Mouse (Mus musculus): ENCODE data around the gene Kbtbd12.

Gene Kbtbd12

GRCm38 (mm10) chr6:88545397-88545790 lies 92.4 kb downstream of the Kbtbd12 start:
- no peak for DNase-seq

DNA sequence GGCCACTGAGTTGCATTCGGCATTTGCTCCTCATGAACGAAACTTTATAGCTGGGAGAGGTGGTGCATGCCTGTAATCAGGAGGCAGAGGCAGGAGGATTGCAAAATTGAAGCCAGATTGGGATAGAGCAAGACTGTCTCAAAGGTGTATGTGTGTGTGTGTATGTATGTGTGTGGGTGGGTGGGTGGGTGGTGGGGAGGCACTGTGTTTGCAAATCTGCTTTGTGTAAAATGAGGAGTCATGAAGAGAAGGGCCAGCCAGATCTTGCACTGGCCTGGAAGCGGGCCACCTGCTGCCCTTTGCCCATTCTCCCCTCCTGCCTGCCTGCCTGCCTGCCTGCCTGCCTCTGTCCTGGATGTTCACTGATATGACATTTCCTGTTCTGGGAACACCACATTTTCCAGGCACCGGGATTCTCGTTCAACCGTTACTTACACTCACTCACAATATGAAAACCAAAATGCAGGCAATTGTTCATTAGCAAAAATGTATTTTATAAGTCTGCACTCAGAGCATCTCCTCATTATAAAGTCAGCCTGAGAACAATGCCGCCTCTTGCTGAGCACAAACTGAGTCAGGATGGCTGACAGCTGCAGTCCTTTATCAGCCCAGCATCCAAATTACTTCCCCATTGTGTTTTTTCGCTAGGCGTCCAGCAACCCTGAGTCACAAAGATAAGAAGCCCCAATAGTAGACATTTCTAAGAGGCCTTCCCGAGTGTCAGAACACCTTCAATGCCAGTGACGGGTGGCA lies 92.9 kb downstream of the Kbtbd12 start:
- DNase-seq: no peak

DNA sequence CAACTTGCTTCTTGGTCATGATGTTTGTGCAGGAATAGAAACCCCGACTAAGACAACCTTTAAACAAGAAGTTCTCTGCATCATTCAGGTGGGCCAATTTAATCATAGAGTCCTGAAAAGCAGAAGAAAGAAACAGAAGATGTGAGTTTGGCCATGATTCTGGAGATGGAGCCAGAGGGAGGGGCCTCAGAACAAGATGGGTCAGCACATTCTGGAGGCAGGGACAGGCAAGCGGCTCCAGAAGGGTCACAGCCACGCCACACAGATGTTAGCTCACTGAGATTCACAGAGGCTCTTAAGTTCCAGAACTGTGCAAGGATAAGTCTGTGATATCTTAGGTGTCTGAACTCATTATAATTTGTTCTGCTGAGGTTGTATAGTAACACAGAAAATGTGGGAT lies 93.5 kb downstream of the Kbtbd12 start:
- no peak for DNase-seq

GRCm38 (mm10) chr6:88540093-88540755 lies 97.5 kb downstream of the Kbtbd12 start:
- DNase-seq: no peak

DNA sequence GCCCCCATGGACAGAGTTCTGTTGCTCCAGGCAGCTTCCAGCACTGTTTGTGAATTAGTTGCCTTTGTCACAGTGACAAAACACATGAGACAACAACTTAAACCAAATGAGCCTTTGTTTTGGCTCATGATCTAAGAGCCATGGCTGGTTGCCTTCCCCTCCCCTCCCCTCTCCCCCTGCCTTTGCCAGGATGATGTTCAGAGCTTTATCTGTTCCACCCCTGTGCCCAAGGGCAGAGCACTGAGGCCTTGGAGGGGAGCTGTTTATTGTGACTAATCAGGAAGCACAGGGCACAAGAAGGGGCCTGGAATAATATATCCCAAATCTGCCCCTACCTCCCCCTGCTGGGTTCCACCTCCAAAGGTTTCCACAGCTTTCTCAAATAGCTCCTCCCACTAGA lies 107.4 kb downstream of the Kbtbd12 start:
- DNase-seq: no peak

DNA sequence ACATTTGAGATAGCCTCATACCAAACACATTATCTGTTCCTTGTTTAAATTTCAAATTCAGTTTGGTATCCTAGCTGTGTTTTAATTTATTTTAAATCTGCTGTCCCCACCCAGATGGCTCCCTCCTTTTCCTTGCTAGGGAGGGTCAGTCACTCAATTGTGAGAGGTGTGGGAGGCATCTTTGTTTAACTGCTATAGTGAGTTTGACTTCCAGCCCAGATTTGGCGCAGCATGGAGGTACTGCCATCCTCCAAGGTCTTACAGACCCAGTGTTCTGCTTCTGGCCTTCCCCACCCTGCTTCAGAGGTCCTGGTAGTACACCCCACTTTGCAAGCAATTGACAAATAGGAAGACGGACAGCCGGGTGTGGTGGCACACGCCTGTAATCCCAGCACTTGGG lies 113.7 kb downstream of the Kbtbd12 start:
- DNase-seq: no peak

- DNase-seq: no peak
Measured at GRCm38 (mm10) chr6:88523451-88523850, 114.3 kb downstream of the Kbtbd12 start.

- no peak for DNase-seq
Measured at GRCm38 (mm10) chr6:88523043-88523442, 114.7 kb downstream of the Kbtbd12 start.

- DNase-seq: no peak
Measured at GRCm38 (mm10) chr6:88522606-88523005, 115.1 kb downstream of the Kbtbd12 start.

DNA sequence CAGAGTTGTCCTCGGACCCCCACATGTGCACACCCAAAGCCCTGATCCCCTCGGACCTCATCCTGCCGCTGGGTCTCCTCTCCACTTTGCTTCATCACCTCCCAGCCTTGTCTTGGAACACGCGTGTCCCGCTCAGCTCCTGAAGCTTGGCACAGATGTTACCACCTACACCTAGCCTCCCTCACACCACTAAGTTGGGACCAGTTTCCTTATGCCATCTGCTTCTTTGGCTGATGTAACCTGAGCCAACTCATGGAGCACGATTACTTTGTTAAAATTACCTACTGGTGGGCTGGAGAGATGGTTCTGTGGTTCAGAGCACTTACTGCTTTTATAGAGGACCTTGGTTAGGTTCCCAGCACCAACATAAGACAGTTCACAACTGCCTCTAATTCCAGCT lies 115.9 kb downstream of the Kbtbd12 start:
- DNase-seq: no peak

DNA sequence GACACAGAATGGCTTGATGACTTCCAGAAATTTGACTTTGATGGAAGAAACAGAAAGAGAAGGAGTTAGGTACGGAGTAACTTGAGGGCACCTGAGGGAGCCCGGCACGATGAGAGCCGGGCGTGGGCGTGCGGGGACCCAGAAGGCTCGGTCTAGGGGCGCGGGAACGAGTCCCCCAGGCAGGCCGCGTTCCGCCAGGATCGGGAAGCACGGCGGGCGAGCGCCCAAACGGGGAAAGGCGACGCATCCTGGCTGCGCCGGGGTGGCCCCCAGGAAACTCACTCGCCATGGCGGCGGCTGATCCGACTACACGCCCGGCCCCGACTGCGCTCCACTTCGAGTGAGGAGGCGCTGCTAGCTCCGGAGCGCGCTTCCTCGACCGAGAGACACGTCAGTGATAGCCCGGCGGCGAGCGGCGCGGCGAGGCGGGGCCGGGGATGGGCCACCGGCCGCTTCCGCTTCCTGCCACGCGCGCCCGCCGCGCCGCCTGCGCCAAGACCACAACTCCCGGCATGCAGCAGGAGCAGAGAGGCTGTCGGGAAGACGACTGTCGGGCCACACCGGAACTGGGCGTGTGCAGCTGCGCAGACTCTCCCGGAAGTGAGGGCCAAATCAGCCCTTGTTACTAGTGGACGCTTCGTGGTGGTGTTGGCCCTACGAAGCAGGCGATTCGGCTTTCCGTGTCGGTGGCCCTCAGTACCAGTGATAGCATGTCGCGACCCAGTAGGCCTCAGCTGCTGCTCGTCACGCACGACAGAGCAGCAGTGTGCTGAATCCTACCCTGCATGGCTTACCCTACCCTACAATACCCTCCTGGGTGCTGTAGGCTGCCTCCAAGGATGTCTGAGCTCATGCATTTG lies 119.1 kb downstream of the Kbtbd12 start, which contains the start of gene Sec61a1:
TSS of gene Sec61a1 (minus strand) at position 502 of the 860 bp plus-strand sequence.
- DNase-seq: peak; percentile 94

GRCm38 (mm10) chr6:88517701-88518403 lies 119.9 kb downstream of the Kbtbd12 start:
- no peak for DNase-seq

- DNase-seq: no peak
Measured at GRCm38 (mm10) chr6:88516667-88517066, 121.1 kb downstream of the Kbtbd12 start.

DNA sequence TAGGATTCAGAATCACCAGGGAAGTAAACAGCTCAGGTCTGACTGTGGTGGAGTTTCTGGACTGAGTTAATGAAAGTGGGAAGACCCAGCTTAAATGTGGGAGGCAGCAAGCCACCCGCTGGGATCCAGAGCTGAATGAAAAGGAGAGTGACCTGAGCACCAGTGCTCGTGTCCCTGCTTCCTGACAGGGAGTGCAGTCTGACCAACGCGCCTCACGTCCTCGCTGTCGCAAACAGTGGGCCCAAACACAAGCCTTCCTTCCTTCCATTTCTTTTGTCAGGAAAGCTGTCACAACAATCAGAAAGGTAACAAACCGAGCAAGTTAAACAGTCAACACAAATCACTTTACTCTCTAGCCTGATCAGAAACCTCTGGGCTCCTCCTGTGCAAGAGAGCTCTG lies 121.8 kb downstream of the Kbtbd12 start:
- no peak for DNase-seq

DNA sequence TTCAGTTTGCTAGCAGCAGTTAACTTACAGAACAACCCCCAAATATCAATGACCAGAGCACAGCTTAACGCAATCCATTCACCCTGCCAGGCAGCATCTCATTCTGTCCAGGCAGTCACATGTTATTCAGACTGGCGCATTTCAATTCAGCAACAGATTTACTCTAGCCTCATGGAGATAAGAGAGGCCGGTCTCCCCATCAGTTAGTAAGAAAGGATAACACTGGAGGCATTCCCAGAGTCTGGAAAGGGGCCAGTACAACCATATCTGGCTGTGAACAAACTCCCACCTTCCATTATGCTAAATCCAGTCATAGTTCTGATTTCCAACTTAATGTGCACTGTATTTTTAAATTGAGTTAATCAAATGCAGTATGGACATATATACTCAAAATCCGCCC lies 123.2 kb downstream of the Kbtbd12 start:
- DNase-seq: no peak

DNA sequence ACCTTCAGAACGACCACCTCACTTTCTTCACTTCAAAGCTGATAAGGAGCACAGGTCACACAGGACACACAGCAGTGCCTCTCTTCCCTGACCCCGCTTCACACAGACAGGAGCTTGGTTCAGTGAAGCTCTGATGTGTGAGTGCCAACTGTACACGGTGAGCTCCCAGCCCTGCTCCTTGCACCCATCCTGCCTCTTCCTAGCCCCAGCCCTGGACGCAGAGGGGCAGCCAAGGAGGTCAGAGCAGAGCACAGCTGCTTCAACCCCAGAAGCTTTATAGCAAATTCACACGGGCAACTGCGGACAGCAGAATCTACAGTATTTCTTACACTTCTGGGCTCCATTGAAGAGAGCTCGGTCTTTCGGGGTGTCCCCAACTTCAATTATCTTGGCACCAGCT lies 123.8 kb downstream of the Kbtbd12 start:
- no peak for DNase-seq

- DNase-seq: no peak
Measured at GRCm38 (mm10) chr6:88503044-88503443, 134.7 kb downstream of the Kbtbd12 start.

GRCm38 (mm10) chr6:88502030-88502970 lies 135.4 kb downstream of the Kbtbd12 start:
- no peak for DNase-seq

GRCm38 (mm10) chr6:88500405-88500767 lies 137.4 kb downstream of the Kbtbd12 start:
- no peak for DNase-seq

DNA sequence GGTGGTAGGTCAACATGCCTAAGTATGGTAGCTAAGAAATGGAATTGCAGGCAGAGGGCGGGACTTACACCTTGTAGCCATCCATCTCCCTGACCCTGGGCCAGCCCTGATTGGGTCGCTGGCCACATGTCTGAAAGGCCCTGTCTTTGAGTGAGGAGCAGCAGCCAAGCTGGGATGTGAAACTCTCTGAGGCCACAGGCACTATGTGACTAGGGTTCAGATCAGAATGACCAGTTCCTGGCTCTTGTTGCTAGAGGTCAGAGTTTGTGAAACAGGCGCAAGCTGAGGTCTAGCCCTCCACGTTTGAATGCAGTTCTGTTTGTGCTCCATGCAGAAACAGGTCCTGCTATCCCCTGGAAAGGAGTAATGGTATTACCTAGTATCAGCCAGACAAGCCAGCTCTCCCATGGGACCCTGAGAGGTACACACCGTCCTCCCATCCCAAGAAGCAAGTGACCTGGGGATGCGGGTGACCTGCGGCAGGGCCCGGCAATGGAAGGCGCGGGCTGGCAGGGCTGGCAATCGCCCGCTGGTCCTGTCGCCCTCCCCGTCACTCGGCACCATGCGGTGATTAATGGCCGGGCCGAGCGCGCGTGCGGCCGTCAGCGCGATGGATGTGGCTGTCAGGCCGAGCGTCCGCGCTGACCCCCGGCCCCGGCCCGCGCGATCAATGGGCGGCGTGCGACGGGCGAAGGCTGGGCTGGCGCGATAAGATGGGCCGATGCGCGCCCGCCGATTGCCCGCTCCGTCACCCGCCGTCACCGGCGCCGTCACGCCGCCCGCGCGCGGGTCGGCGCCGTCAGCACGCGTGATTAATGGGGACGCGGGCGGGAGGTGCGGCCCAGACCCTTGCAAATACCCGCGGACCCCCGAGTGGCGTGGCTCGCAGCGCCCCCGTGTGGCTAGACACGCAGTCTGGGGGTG lies 138.0 kb downstream of the Kbtbd12 start:
- peak; percentile 62 for DNase-seq

Data from lung, postnatal 14 days (tissue).